Mouse (Mus musculus): Measurements from ENCODE around the gene Sun1. TPM values are rescaled to one million over a fixed set of nuclear protein-coding genes. Genes with fewer than 3 reads are reported as not detected.

Gene Sun1
- polyA plus RNA-seq, 1 experiment from 2014 or later = 52.4 TPM

DNA sequence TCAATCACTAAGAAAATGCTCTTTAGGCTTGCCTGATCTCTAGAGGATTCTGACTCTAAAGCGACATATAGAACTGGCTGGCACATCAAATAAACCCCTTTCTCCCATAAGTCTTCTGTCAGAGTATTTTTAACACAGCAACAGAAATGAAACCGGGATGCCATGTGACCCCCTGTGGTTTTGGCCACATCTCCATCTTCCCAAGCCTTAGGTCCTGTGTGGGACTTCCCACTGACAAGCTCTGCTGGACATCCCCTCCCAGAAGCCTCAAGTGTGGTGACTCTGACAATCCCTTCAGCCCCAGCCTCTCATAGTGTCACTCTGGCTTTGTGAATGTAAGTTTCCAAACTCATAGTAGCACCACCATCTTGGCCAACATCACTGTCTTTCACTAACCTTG is 93.7 kb downstream of the Sun1 start:
- Histone ChIP-seq H3K27me3 (no peaks in the 10 kb centered on the region), H3K4me1 (0 out of 2 replicates have a peak, but pooled peaks cover 2% of the 10 kb centered on the region), H3K9ac (no peak overlapping the region), H3K4me2 (no peak overlapping the region), H3K4me3 (no peak overlapping the region), H3K27ac (no peak overlapping the region), H3K9me3 (no peaks in the 10 kb centered on the region), H3K36me3 (no peaks in the 10 kb centered on the region)
- WGBS = 79% methylated on average over 2 of the region's 2 CpGs
- ATAC-seq (ENCODE audit: insufficient number of reproducible peaks, low FRiP score, low TSS enrichment, low read depth) = no peak

DNA sequence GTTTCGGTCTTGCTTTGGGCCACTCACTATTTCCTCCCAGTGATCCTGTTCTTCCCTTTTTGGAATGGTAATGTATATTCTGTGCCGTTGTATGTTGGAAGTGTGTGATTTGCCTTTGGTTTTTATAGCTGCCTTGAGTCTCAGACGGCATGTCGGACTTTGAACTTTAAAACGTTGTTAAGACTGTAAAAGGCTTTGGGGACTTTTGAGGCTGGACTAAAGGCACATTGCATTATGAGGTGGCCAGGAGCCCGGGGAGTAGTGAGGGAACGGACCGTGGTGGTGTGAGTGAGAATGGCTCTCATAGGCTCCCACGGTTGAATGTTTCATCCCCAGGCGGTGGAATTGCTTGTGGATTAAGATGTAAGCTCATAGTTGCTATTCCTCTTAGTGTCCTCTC is 96.7 kb downstream of the Sun1 start:
- WGBS = 62% methylated on average over 10 of the region's 10 CpGs
- no peak overlapping the region for H3K4me3 ChIP-seq
- ATAC-seq (ENCODE audit: insufficient number of reproducible peaks, low FRiP score, low TSS enrichment, low read depth) = no peak

DNA sequence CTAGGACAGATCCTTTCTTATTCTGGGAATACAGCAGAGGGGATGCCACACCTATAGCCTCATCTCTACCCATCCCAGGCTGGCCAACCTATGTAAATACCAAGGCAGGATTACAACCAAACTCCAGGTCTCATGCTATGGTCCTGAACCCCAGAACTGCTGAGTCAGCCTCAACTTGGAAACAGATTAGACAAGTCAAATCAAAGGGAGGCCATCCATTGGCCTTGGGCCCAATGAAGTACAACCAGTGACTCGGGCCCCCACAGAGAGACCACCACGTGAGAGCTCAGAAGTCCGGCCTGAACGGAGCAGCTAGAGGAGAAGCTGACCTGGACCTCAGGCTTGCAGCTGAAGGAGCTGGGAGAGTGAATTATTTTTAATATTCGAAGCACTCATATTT is 97.3 kb downstream of the Sun1 start:
- WGBS = 78% methylated on average over 5 of the region's 5 CpGs
- no peak overlapping the region for H3K27ac ChIP-seq
- H3K4me3 ChIP-seq = no peak overlapping the region
- H3K27me3 ChIP-seq = no peaks in the 10 kb centered on the region
- H3K36me3 ChIP-seq = no peaks in the 10 kb centered on the region
- no peaks in the 10 kb centered on the region for H3K9me3 ChIP-seq
- H3K9ac ChIP-seq = no peak overlapping the region
- ATAC-seq (ENCODE audit: insufficient number of reproducible peaks, low FRiP score, low TSS enrichment, low read depth) = no peak
- H3K4me2 ChIP-seq = no peak overlapping the region
- no peaks in the 10 kb centered on the region for H3K4me1 ChIP-seq

More for the DNA sequence above, 96.7 kb downstream of the Sun1 start:
- Histone ChIP-seq H3K27ac (no peak overlapping the region), H3K9me3 (no peaks in the 10 kb centered on the region), H3K4me1 (no peaks in the 10 kb centered on the region), H3K27me3 (no peaks in the 10 kb centered on the region), H3K36me3 (no peaks in the 10 kb centered on the region), H3K9ac (no peak overlapping the region), H3K4me2 (no peak overlapping the region)

Other genes starting within 250 kb of the Sun1 start
- gene Pdgfa, start 203.3 kb upstream of the Sun1 start, polyA plus RNA-seq (2015; fragmentation: Nextera tagmentation; extraction: Ambion mirVana) = 65.7 and 69.9 TPM in 2 replicates
- gene Prkar1b, start 50.6 kb upstream of the Sun1 start, polyA plus RNA-seq (2015; fragmentation: Nextera tagmentation; extraction: Ambion mirVana) = 19.2 and 20.1 TPM in 2 replicates
- 4.7 and 5.5 TPM in 2 replicates for gene Dnaaf5, start 50.4 kb upstream of the Sun1 start, polyA plus RNA-seq (2015; fragmentation: Nextera tagmentation; extraction: Ambion mirVana)
- 153 and 171 TPM in 2 replicates for gene Get4, start 51.7 kb downstream of the Sun1 start, polyA plus RNA-seq (2015; fragmentation: Nextera tagmentation; extraction: Ambion mirVana)
- gene Adap1, start 125.0 kb downstream of the Sun1 start, polyA plus RNA-seq (2015; fragmentation: Nextera tagmentation; extraction: Ambion mirVana) = 3.2 and 4.1 TPM in 2 replicates
- 90.6 and 94.2 TPM in 2 replicates for gene Cox19, start 150.8 kb downstream of the Sun1 start, polyA plus RNA-seq (2015; fragmentation: Nextera tagmentation; extraction: Ambion mirVana)
- gene Cyp2w1, start 152.0 kb downstream of the Sun1 start, polyA plus RNA-seq (2015; fragmentation: Nextera tagmentation; extraction: Ambion mirVana) = 22.8 and 23.5 TPM in 2 replicates
- gene Gpr146, start 177.1 kb downstream of the Sun1 start, polyA plus RNA-seq (2015; fragmentation: Nextera tagmentation; extraction: Ambion mirVana) = 2.6 and 3.1 TPM in 2 replicates
- 7.1 and 10.4 TPM in 2 replicates for gene C130050O18Rik, start 204.6 kb downstream of the Sun1 start, polyA plus RNA-seq (2015; fragmentation: Nextera tagmentation; extraction: Ambion mirVana)
- 5.7 and 7.3 TPM in 2 replicates for gene Gper1, start 222.5 kb downstream of the Sun1 start, polyA plus RNA-seq (2015; fragmentation: Nextera tagmentation; extraction: Ambion mirVana)

Measured in limb, embryonic 15.5 days (tissue).